Mouse (Mus musculus) layer of hippocampus, postnatal 36 days (tissue): Measurements from ENCODE around the gene Rbms1. TPM values are rescaled to one million over a fixed set of nuclear protein-coding genes. Genes with fewer than 3 reads are reported as not detected.

Source experiments
- DNase-seq, 2 experiments: peaks; one replicate each; pipeline ENCODE4 v3.0.0; 2022
- total RNA-seq, 2 experiments: library from RNA; stranded (reverse); gene quantifications; 2 replicates each; pipeline ENCODE4 v1.2.3; 2021

The Rbms1 gene
- total RNA-seq, 2 experiments from 2014 or later, result 11.2 to 16.0 TPM

GRCm38 (mm10) chr2:60750591-60750990 is 212.4 kb downstream of the Rbms1 start:
- DNase-seq, result no peak

GRCm38 (mm10) chr2:60748585-60748984 is 214.4 kb downstream of the Rbms1 start:
- DNase-seq, result no peak

- no peak for DNase-seq
Observed at GRCm38 (mm10) chr2:60747590-60747989, 215.4 kb downstream of the Rbms1 start.

- DNase-seq, result no peak
Observed at GRCm38 (mm10) chr2:60744674-60745073, 218.3 kb downstream of the Rbms1 start.

GRCm38 (mm10) chr2:60739389-60740137 is 223.4 kb downstream of the Rbms1 start:
- DNase-seq, result no peak

GRCm38 (mm10) chr2:60730929-60731328 is 232.1 kb downstream of the Rbms1 start:
- no peak for DNase-seq

GRCm38 (mm10) chr2:60730024-60730423 is 233.0 kb downstream of the Rbms1 start:
- no peak for DNase-seq

GRCm38 (mm10) chr2:60728902-60729585 is 233.9 kb downstream of the Rbms1 start:
- no peak for DNase-seq

GRCm38 (mm10) chr2:60724660-60725059 is 238.3 kb downstream of the Rbms1 start:
- DNase-seq, result no peak

GRCm38 (mm10) chr2:60722967-60723366 is 240.0 kb downstream of the Rbms1 start:
- DNase-seq, result no peak

- DNase-seq, result peak; percentile 67 to 68
Observed at GRCm38 (mm10) chr2:60722514-60722913, 240.5 kb downstream of the Rbms1 start, which contains the start of gene Itgb6. Itgb6 (minus strand) TSS chr2:60722643.

- DNase-seq, result no peak
Observed at GRCm38 (mm10) chr2:60720906-60721305, 242.1 kb downstream of the Rbms1 start.

GRCm38 (mm10) chr2:60720205-60720604 is 242.8 kb downstream of the Rbms1 start:
- no peak for DNase-seq

- DNase-seq, result peak; percentile 34 to 36
Observed at GRCm38 (mm10) chr2:60717348-60717747, 245.6 kb downstream of the Rbms1 start.

GRCm38 (mm10) chr2:60716549-60716948 is 246.4 kb downstream of the Rbms1 start:
- no peak for DNase-seq

GRCm38 (mm10) chr2:60715771-60716170 is 247.2 kb downstream of the Rbms1 start:
- DNase-seq, result no peak

GRCm38 (mm10) chr2:60714971-60715502 is 248.0 kb downstream of the Rbms1 start:
- DNase-seq, result no peak

GRCm38 (mm10) chr2:60714475-60714874 is 248.5 kb downstream of the Rbms1 start:
- DNase-seq, result no peak

- DNase-seq, result no peak
Observed at GRCm38 (mm10) chr2:60713857-60714256, 249.1 kb downstream of the Rbms1 start.

GRCm38 (mm10) chr2:60712891-60713290 is 250.1 kb downstream of the Rbms1 start:
- DNase-seq, result no peak

- no peak for DNase-seq
Observed at GRCm38 (mm10) chr2:60712483-60712882, 250.5 kb downstream of the Rbms1 start.

- DNase-seq, result no peak
Observed at GRCm38 (mm10) chr2:60711098-60711880, 251.7 kb downstream of the Rbms1 start.

- DNase-seq, result no peak
Observed at GRCm38 (mm10) chr2:60710317-60710716, 252.7 kb downstream of the Rbms1 start.
